Mouse (Mus musculus) kidney, postnatal 10 days (tissue): ENCODE measurements at regions not wholly inside any gene's neighbourhood (a gene's known extent, or its start where the extent isn't known, plus 50 kb on each side); places are given as distances from the start of the nearest gene placed in this dataset.

Experiments
- DNase-seq: peaks from one replicate; pipeline ENCODE4 v3.0.0; 2021; ENCODE audit warnings: mixed read lengths

DNA sequence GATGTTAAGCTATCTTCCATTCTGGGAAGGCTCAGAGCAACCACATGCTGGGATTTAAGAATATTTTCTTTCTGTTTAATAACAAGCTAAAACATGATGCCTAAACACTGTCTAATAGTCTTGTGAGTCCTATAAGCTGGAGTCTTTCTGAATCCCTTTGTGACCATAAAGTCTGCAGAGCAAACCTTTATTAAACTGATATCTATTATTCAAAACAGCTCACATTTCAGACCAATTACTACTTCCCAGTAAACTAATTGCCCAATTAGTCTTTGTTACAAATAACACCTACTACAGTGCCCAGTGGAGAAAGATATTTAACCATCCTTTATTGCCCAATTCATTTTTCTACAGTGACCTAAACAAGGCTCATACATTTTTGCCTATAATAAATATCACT lies 277.7 kb downstream of the Stxbp6 start:
- no peak for DNase-seq

DNA sequence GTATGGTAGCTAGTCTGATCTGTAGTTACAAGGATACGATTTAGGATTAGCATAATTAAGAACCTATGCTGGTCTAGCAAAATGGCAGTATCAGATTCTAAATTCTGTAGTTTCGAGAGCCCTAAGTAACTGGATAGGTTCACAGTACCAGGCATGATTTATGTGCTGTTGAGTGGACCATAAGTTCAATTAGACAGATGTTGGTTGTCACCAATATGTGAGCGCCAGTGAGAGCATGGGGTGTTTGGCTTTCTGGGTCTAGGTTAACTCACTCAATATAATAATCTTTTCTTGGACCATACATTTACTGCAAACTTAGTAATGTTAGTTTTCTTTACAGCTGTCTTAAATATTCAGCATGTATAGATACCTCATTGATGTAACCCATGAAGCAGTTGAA lies 323.8 kb downstream of the Stxbp6 start:
- DNase-seq = no peak

DNA sequence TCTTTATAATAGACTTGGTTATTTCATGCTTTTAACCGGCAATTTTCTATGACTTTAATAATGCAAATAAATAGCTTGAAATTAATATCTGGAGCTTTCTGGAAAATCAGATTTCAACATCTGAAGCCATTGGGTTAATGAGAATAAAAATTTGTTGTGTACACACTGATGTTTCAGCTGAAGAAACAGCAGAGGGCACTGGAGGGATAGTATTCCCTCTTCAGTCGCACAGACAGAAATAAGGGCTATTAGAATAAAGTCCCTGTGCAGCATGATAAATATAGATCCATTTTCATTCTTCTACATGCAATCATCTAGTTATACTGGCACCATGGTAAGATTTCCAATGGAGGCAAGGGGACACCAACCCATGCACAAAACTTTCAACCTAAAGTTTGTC lies 347.7 kb downstream of the Stxbp6 start:
- DNase-seq = peak; percentile 10
